Mouse (Mus musculus): ENCODE results near the gene Srsf2. TPM values are rescaled to one million over a fixed set of nuclear protein-coding genes. Genes with fewer than 3 reads are reported as not detected.

Gene Srsf2
- polyA plus RNA-seq, 1 experiment from 2014 or later = 902 TPM

GRCm38 (mm10) chr11:116822215-116822614 lies 30.7 kb downstream of the Srsf2 start:
- no peaks in the 10 kb centered on the region for H3K9me3 ChIP-seq
- H3K27me3 ChIP-seq = no peaks in the 10 kb centered on the region
- H3K4me3 ChIP-seq (replicated peaks) = no peak overlapping the region
- H3K27ac ChIP-seq = no peak overlapping the region
- WGBS = 68% methylated on average over 10 of the region's 10 CpGs
- ATAC-seq (ENCODE audit: low FRiP score) = no peak
- H3K4me1 ChIP-seq = peaks cover 42% of the 10 kb centered on the region
- H3K4me2 ChIP-seq = no peak overlapping the region
- no peaks in the 10 kb centered on the region for H3K36me3 ChIP-seq (replicated peaks)
- H3K9ac ChIP-seq = no peak overlapping the region

GRCm38 (mm10) chr11:116821057-116821940 lies 31.6 kb downstream of the Srsf2 start:
- ATAC-seq (ENCODE audit: low FRiP score) = no peak
- WGBS = 52% methylated on average over 13 of the region's 13 CpGs
- no peaks in the 10 kb centered on the region for H3K36me3 ChIP-seq (replicated peaks)
- no peak overlapping the region for H3K27ac ChIP-seq
- no peaks in the 10 kb centered on the region for H3K9me3 ChIP-seq
- H3K4me2 ChIP-seq = no peak overlapping the region
- H3K9ac ChIP-seq = peak overlapping the region; percentile 9; the same call in 1 of the 2 replicates
- peaks cover 33% of the 10 kb centered on the region for H3K4me1 ChIP-seq
- no peaks in the 10 kb centered on the region for H3K27me3 ChIP-seq
- no peak overlapping the region for H3K4me3 ChIP-seq (replicated peaks)

- 91% methylated on average over 5 of the region's 5 CpGs for WGBS
- Histone ChIP-seq H3K27ac (no peak overlapping the region), H3K4me2 (no peak overlapping the region), H3K9ac (0 out of 2 replicates have a peak overlapping the region, but pooled peaks have one; percentile 7), H3K4me3 (replicated peaks) (no peak overlapping the region), H3K4me1 (peaks cover 32% of the 10 kb centered on the region), H3K27me3 (no peaks in the 10 kb centered on the region), H3K36me3 (replicated peaks) (no peaks in the 10 kb centered on the region), H3K9me3 (no peaks in the 10 kb centered on the region)
- no peak for ATAC-seq (ENCODE audit: low FRiP score)
Measured at GRCm38 (mm10) chr11:116819932-116820593, 32.8 kb downstream of the Srsf2 start.

- no peak overlapping the region for H3K27ac ChIP-seq
- H3K9ac ChIP-seq = no peak overlapping the region
- 79% methylated on average over 8 of the region's 8 CpGs for WGBS
- no peak overlapping the region for H3K4me3 ChIP-seq (replicated peaks)
- no peaks in the 10 kb centered on the region for H3K9me3 ChIP-seq
- no peaks in the 10 kb centered on the region for H3K27me3 ChIP-seq
- no peaks in the 10 kb centered on the region for H3K36me3 ChIP-seq (replicated peaks)
- no peak for ATAC-seq (ENCODE audit: low FRiP score)
- no peak overlapping the region for H3K4me2 ChIP-seq
- H3K4me1 ChIP-seq = peaks cover 44% of the 10 kb centered on the region
Measured at GRCm38 (mm10) chr11:116818722-116819121, 34.2 kb downstream of the Srsf2 start.

- WGBS = 99% methylated on average over 5 of the region's 5 CpGs
- Histone ChIP-seq H3K9ac (no peak overlapping the region), H3K27me3 (no peaks in the 10 kb centered on the region), H3K9me3 (no peaks in the 10 kb centered on the region), H3K4me2 (no peak overlapping the region), H3K36me3 (replicated peaks) (no peaks in the 10 kb centered on the region), H3K4me3 (replicated peaks) (no peak overlapping the region), H3K27ac (no peak overlapping the region), H3K4me1 (peaks cover 53% of the 10 kb centered on the region)
- no peak for ATAC-seq (ENCODE audit: low FRiP score)
Measured at GRCm38 (mm10) chr11:116817567-116817966, 35.3 kb downstream of the Srsf2 start.

- ATAC-seq (ENCODE audit: low FRiP score) = no peak
- Histone ChIP-seq H3K4me3 (replicated peaks) (no peak overlapping the region), H3K36me3 (replicated peaks) (no peaks in the 10 kb centered on the region), H3K4me2 (no peak overlapping the region), H3K4me1 (peaks cover 53% of the 10 kb centered on the region), H3K9ac (no peak overlapping the region), H3K27ac (no peak overlapping the region), H3K27me3 (no peaks in the 10 kb centered on the region), H3K9me3 (no peaks in the 10 kb centered on the region)
- WGBS = 88% methylated on average over 5 of the region's 5 CpGs
Measured at GRCm38 (mm10) chr11:116816769-116817168, 36.1 kb downstream of the Srsf2 start.

GRCm38 (mm10) chr11:116814884-116815415 lies 37.9 kb downstream of the Srsf2 start:
- Histone ChIP-seq H3K9ac (no peak overlapping the region; the same call in 1 of the 2 replicates), H3K4me2 (peak overlapping the region; percentile 15; the same call in 1 of the 2 replicates), H3K4me1 (peaks cover 60% of the 10 kb centered on the region), H3K27ac (peak overlapping the region; percentile 90), H3K4me3 (replicated peaks) (no peak overlapping the region), H3K27me3 (peaks cover 5% of the 10 kb centered on the region; the same call in 1 of the 2 replicates), H3K9me3 (no peaks in the 10 kb centered on the region), H3K36me3 (replicated peaks) (no peaks in the 10 kb centered on the region)
- ATAC-seq (ENCODE audit: low FRiP score) = no peak
- WGBS = 35% methylated on average over 7 of the region's 7 CpGs

GRCm38 (mm10) chr11:116814076-116814883 lies 38.6 kb downstream of the Srsf2 start:
- Histone ChIP-seq H3K4me3 (replicated peaks) (no peak overlapping the region), H3K27ac (peak overlapping the region; percentile 90), H3K36me3 (replicated peaks) (no peaks in the 10 kb centered on the region), H3K4me1 (peaks cover 64% of the 10 kb centered on the region), H3K9me3 (no peaks in the 10 kb centered on the region), H3K4me2 (peak overlapping the region; percentile 15), H3K9ac (peak overlapping the region; percentile 33; the same call in 1 of the 2 replicates), H3K27me3 (peaks cover 6% of the 10 kb centered on the region; the same call in 1 of the 2 replicates)
- WGBS = 4% methylated on average over 20 of the region's 20 CpGs
- 0 out of 2 replicates have a peak, but pooled peaks have one; percentile 10 for ATAC-seq (ENCODE audit: low FRiP score)

GRCm38 (mm10) chr11:116813610-116814009 lies 39.3 kb downstream of the Srsf2 start:
- no peak overlapping the region for H3K4me3 ChIP-seq (replicated peaks)

GRCm38 (mm10) chr11:116812793-116813529 lies 39.9 kb downstream of the Srsf2 start:
- Histone ChIP-seq H3K4me1 (peaks cover 73% of the 10 kb centered on the region), H3K36me3 (replicated peaks) (no peaks in the 10 kb centered on the region), H3K4me3 (replicated peaks) (0 out of 2 replicates have a peak overlapping the region, but pooled peaks have one; percentile 3), H3K27ac (peak overlapping the region; percentile 90), H3K9ac (no peak overlapping the region), H3K4me2 (peak overlapping the region; percentile 30), H3K27me3 (peaks cover 6% of the 10 kb centered on the region; the same call in 1 of the 2 replicates), H3K9me3 (no peaks in the 10 kb centered on the region)
- WGBS = 45% methylated on average over 21 of the region's 21 CpGs
- ATAC-seq (ENCODE audit: low FRiP score) = peak; percentile 39

More at GRCm38 (mm10) chr11:116813610-116814009, 39.3 kb downstream of the Srsf2 start:
- WGBS = 71% methylated on average over 13 of the region's 13 CpGs
- H3K9me3 ChIP-seq = no peaks in the 10 kb centered on the region
- ATAC-seq (ENCODE audit: low FRiP score) = no peak
- H3K4me2 ChIP-seq = peak overlapping the region; percentile 30
- no peak overlapping the region for H3K9ac ChIP-seq
- H3K36me3 ChIP-seq (replicated peaks) = no peaks in the 10 kb centered on the region
- H3K4me1 ChIP-seq = peaks cover 68% of the 10 kb centered on the region
- H3K27me3 ChIP-seq = peaks cover 6% of the 10 kb centered on the region; the same call in 1 of the 2 replicates
- H3K27ac ChIP-seq = peak overlapping the region; percentile 90

All from forebrain, embryonic 12.5 days (tissue).